Mouse (Mus musculus) intestine, postnatal 0 days (tissue): ENCODE data around the gene Mblac1. TPM values are rescaled to one million over a fixed set of nuclear protein-coding genes. Genes with fewer than 3 reads are reported as not detected.

Experiments used
- ATAC-seq: fragments of 200-750 bp; cut with Nextera tagmentation; 2 replicates; pipeline ENCODE4 v1.8.0; 2017; ENCODE audit warnings: mild to moderate bottlenecking, moderate TSS enrichment, moderate library complexity
- H3K27ac ChIP-seq: fragments of 300-500 bp; sonication (generic); 2 replicates; pipeline ENCODE4 v1.5.1; 2014; ENCODE audit warnings: mild to moderate bottlenecking, low read depth, low read length, moderate library complexity
- H3K27me3 ChIP-seq: fragments of 300-500 bp; sonication (generic); replicated peaks from 2 replicates; pipeline ENCODE4 v1.6.1; 2014; ENCODE audit warnings: low read length, mixed read lengths; ENCODE audit not compliant: control insufficient read depth, insufficient read depth
- H3K36me3 ChIP-seq: fragments of 300-500 bp; sonication (generic); 2 replicates; pipeline ENCODE4 v1.6.1; 2014; ENCODE audit warnings: mild to moderate bottlenecking, moderate library complexity; ENCODE audit not compliant: control insufficient read depth, insufficient read depth
- H3K4me1 ChIP-seq: fragments of 300-500 bp; sonication (generic); replicated peaks from 2 replicates; pipeline ENCODE4 v1.6.1; 2014; ENCODE audit warnings: antibody characterized with exemption, low read length, mixed read lengths; ENCODE audit not compliant: control insufficient read depth, insufficient read depth
- H3K4me2 ChIP-seq: fragments of 300-500 bp; sonication (generic); replicated peaks from 2 replicates; pipeline ENCODE4 v1.6.1; 2014; ENCODE audit warnings: low read depth, mild to moderate bottlenecking, moderate library complexity
- H3K4me3 ChIP-seq: fragments of 300-500 bp; sonication (generic); 2 replicates; pipeline ENCODE4 v1.5.1; 2014; ENCODE audit warnings: low read depth, low read length
- H3K9ac ChIP-seq: fragments of 300-500 bp; sonication (generic); 2 replicates; pipeline ENCODE4 v1.6.1; 2014; ENCODE audit warnings: mild to moderate bottlenecking, low read depth, low read length
- H3K9me3 ChIP-seq: fragments of 300-500 bp; sonication (generic); 2 replicates; pipeline ENCODE4 v1.6.1; 2016; ENCODE audit warnings: mixed run types; ENCODE audit not compliant: control insufficient read depth
- CTCF ChIP-seq: sonication (generic); IDR thresholded peaks from 2 replicates; pipeline ENCODE4 v1.5.1; 2016; ENCODE audit warnings: low read depth, mild to moderate bottlenecking, control low read depth, antibody characterized with exemption, moderate library complexity
- WGBS: fragments of 180-500 bp; shearing (Covaris S2); extraction: QIAGEN DNeasy Blood & Tissue Kit; methylation state at CpG from one replicate; pipeline ENCODE4 v1.1.7; 2014; 5-methylcytosine and 5-hydroxymethylcytosine counted together
- polyA plus RNA-seq: library from polyadenylated mRNA; unstranded; fragments of >200 nt; fragmentation: Nextera tagmentation; extraction: Ambion mirVana; gene quantifications from 2 replicates; pipeline ENCODE4 v1.2.1, GENCODE M21; 2015

Mblac1 gene
- 5.2 and 6.0 TPM in 2 replicates for polyA plus RNA-seq

- peak within 1 kb of the TSS; percentile 95 for H3K4me2 ChIP-seq
- H3K27ac ChIP-seq, result peak within 1 kb of the TSS; percentile 54; the same call in 1 of the 2 replicates
- H3K9me3 ChIP-seq, result no peaks in the 10 kb centered on the region
- peak within 1 kb of the TSS; percentile 60 for H3K9ac ChIP-seq
- peak; percentile 79 for ATAC-seq
- H3K4me1 ChIP-seq, result no peaks in the 10 kb centered on the region
- peak within 1 kb of the TSS; percentile 64 for H3K4me3 ChIP-seq
- H3K36me3 ChIP-seq, result peaks cover 3% of the 10 kb centered on the region; the same call in 1 of the 2 replicates
- 0 out of 2 replicates have a peak, but pooled peaks have one; percentile 16 for TF ChIP-seq CTCF
- WGBS, result 7% methylated on average over 54 of the region's 54 CpGs
- no peaks in the 10 kb centered on the region for H3K27me3 ChIP-seq
Observed at GRCm38 (mm10) chr5:138193771-138194727, at the start of gene Mblac1. Mblac1 (plus strand) TSS chr5:138194314.

- no peaks in the 10 kb centered on the region for H3K4me1 ChIP-seq
- peak overlapping the region; percentile 73 for H3K4me2 ChIP-seq
- 0 out of 2 replicates have a peak overlapping the region, but pooled peaks have one; percentile 88 for H3K9ac ChIP-seq
- H3K27ac ChIP-seq, result no peak overlapping the region
- H3K9me3 ChIP-seq, result no peaks in the 10 kb centered on the region
- H3K36me3 ChIP-seq, result peaks cover 22% of the 10 kb centered on the region
- 51% methylated on average over 3 of the region's 3 CpGs for WGBS
- ATAC-seq, result no peak
- H3K27me3 ChIP-seq, result no peaks in the 10 kb centered on the region
- TF ChIP-seq CTCF, result no peak
- H3K4me3 ChIP-seq, result peak overlapping the region; percentile 77
Observed at GRCm38 (mm10) chr5:138154390-138154789, 39.7 kb upstream of the Mblac1 start.

- ATAC-seq, result peak; percentile 94
- peaks cover 18% of the 10 kb centered on the region for H3K36me3 ChIP-seq
- peak within 1 kb of the TSS; percentile 88 for H3K9ac ChIP-seq
- no peaks in the 10 kb centered on the region for H3K4me1 ChIP-seq
- H3K4me3 ChIP-seq, result peak within 1 kb of the TSS; percentile 77
- H3K9me3 ChIP-seq, result no peaks in the 10 kb centered on the region
- H3K27me3 ChIP-seq, result no peaks in the 10 kb centered on the region
- under 1% methylated on average over 31 of the region's 31 CpGs for WGBS
- peak within 1 kb of the TSS; percentile 73 for H3K4me2 ChIP-seq
- peak within 1 kb of the TSS; percentile 84 for H3K27ac ChIP-seq
- peak; percentile 97 for TF ChIP-seq CTCF
Observed at GRCm38 (mm10) chr5:138155443-138155976, 38.6 kb upstream of the Mblac1 start, which contains the start of gene Zfp113. Zfp113 (minus strand) TSS chr5:138155744.

- no peak overlapping the region for H3K27ac ChIP-seq
- H3K4me3 ChIP-seq, result peak overlapping the region; percentile 64
- 0 out of 2 replicates have a peak, but pooled peaks cover 5% of the 10 kb centered on the region for H3K4me1 ChIP-seq
- ATAC-seq, result no peak
- TF ChIP-seq CTCF, result no peak
- peak overlapping the region; percentile 61 for H3K9ac ChIP-seq
- no peaks in the 10 kb centered on the region for H3K9me3 ChIP-seq
- no peaks in the 10 kb centered on the region for H3K27me3 ChIP-seq
- 61% methylated on average over 7 of the region's 7 CpGs for WGBS
- peaks cover 27% of the 10 kb centered on the region for H3K36me3 ChIP-seq
- peak overlapping the region; percentile 73 for H3K4me2 ChIP-seq
Observed at GRCm38 (mm10) chr5:138160224-138160762, 33.8 kb upstream of the Mblac1 start.

- H3K27ac ChIP-seq, result peak within 1 kb of the TSS; percentile 3
- ATAC-seq, result peak; percentile 92
- WGBS, result under 1% methylated on average over 42 of the region's 42 CpGs
Observed at GRCm38 (mm10) chr5:138160842-138161665, 33.1 kb upstream of the Mblac1 start, which contains the start of gene Cops6. Cops6 (plus strand) TSS chr5:138161071.

More at GRCm38 (mm10) chr5:138160842-138161665, 33.1 kb upstream of the Mblac1 start, which contains the start of gene Cops6:
- Histone ChIP-seq H3K9ac (peak within 1 kb of the TSS; percentile 61), H3K4me2 (peak within 1 kb of the TSS; percentile 73), H3K4me3 (peak within 1 kb of the TSS; percentile 64), H3K36me3 (peaks cover 35% of the 10 kb centered on the region), H3K27me3 (no peaks in the 10 kb centered on the region), H3K4me1 (0 out of 2 replicates have a peak, but pooled peaks cover 5% of the 10 kb centered on the region), H3K9me3 (no peaks in the 10 kb centered on the region)
- TF ChIP-seq CTCF, result no peak
